Mouse (Mus musculus): ENCODE results near the gene Plekhm2.

GRCm38 (mm10) chr4:141681767-141682166 is 17.1 kb upstream of the Plekhm2 start:
- no peak for TF ChIP-seq EP300 (optimal IDR thresholded peaks at IDR 0.05)
- TF ChIP-seq CTCF (IDR thresholded peaks at IDR 0.05; ENCODE audit: low read depth) = no peak

Data from stomach, postnatal 0 days (tissue).